Mouse (Mus musculus) right cerebral cortex, postnatal 36 days (tissue): ENCODE results near the gene Rpl24.
A peak's percentile ranks its signal among the peaks of the same experiment; 100 is the strongest.

Source experiments
- DNase-seq, 2 experiments: peaks; one replicate each; pipeline ENCODE4 v3.0.0; 2022; ENCODE audit warnings: low spot score in 2 of 2, mixed read lengths in 1 of 2

Rpl24 gene

DNA sequence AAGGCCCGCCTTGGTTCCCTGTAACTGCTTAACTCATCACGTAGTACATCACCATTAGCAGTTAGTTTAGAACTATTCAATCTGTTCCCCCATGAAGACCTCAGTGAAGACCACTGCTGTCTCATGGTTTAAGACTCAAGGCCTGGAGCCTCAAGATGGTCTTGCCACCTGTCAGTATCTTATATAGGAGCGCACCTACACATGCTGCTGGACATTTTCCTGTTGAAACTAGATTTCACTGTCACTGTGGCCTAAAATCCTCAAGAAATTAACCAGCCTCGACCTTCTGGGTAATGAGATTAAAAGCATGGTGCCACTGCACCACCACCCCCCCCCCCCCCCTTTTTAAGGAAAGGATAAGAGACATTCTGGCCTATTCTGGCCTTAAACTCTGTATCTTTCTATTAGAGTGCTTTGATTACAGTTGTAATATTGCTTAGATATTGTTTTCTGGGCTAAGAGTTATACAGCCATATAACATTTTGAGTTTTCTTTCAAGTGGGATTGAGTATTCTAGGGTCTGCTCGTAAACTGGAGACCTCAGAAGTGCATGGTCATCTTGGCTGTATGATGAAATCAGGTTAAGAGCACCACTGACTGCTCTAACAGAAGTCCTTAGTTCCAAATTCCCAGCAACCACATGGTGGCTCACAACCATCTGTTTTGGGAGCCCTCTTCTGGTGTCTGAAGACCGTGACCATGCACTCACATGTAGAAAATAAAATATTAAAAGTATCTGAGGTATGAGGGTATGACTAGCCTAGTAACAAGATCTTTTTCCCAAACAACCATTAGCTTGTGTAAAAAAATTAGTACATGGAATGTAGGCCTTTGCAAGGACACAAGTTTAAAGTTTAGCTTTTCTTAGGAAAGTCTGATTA lies 5.9 kb downstream of the Rpl24 start:
- DNase-seq, result no peak

DNA sequence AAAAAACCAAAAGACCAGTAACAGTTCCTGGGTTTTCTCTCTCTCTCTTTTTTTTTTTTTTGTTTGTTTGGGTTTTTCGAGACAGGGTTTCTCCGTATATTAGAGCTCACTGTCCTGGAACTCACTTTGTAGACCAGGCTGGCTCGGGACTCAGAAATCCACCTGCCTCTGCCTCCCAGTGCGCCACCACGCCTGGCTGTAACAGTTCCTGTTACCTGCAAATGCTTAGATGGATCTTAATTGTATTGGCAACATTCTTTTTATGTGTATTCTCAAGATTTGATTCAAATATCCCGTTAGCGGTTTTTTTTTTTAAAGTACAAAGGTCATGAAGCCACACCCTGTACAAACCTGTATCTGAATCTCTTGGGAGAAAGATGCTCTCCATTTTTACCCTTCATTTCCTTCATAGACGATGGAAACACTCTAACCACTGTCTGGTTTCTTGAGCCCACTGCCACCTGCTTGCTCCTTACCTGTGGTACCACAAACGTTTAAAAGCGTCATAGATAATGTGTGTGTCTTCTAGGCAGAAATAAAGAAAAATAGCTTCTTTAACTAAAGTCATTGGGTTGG lies 6.6 kb downstream of the Rpl24 start:
- no peak for DNase-seq

DNA sequence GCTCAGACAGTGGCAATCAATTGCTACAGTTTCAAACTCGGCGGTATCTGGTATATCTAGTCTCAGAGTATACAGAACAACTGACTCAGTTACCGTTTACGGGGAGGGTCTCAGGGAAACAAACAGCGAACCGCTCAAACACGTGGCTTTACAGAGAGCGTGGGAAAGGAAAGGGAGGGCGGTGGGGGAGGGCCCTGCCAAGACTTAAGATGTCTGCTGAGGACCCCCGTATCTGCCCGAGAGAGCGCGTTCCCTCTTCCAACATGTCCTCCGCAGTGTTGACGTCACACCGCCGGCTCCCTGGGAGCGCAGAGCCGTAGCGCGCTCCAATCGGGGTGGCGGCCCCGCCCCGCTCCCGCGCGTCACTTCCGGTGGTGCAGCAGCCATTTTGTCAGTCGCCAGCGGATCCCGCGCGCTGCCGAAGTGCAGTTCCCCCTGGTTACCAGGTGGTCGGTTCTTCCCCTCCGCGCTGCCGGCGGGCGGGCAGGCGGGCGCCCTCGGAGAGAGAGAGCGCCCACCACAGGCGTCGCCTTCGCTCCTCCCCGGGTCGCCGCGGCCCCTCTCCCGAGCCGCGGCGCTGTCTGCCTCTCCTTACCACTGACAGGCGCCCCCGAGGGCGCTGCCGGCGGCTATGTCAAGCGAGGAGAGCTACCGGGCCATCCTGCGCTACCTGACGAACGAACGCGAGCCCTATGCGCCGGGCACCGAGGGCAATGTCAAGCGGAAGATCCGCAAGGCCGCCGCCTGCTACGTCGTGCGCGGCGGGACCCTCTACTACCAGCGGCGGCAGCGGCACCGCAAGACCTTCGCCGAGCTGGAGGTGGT lies 7.6 kb downstream of the Rpl24 start, which contains the start of gene Zbtb11:
Gene Zbtb11 (plus strand): TSS at position 453 of the 825 bp plus-strand sequence.
- DNase-seq, result peak; percentile 98

DNA sequence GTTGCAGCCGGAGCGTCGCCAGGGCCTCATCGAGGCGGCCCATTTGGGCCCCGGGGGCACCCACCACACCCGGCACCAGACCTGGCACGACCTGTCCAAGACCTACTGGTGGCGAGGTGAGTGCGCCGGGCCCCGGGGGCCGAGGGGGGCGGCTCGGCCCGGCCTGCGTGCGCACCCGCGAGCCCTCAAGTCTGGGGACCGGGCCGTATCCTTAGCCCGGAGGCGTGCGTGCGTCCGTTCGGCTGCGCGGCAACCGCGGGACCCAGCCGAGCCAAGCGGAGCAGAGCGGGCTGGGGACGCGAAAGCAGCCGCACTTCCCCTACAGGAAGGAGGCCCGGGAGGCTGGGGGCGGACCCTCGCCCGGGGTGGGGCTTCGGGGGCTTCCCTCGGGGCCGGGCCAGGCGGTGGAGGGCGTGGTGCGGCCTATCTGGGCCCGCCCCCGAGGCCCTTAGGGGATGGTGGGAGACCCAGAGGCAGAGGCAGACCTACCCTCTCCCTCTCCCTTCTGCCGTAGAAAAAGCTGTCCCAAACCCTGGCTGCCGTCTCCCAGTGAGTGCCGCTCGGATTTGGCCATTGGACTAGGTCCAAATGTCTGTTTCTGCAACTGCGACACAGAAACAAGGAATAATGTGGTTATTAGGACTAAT lies 8.3 kb downstream of the Rpl24 start:
- DNase-seq, result peak; percentile 67 to 75

DNA sequence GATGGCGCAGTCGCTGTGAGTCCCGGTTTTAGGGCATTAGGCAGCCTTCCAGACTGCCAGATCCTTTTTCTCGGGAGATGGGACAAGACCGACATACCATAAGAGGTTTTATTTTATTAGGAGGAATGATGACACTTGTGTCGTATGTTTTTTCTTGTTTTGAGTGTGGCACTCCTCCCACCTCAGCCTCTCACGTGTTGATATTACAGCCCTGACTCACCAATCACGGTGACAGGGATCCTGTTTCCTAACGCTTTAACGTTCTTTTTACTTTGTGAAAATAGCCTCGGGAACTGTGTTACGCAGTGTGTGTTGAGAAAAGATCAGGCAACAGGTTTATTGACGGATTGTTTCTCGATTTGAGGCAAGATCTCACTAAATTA lies 8.8 kb downstream of the Rpl24 start:
- no peak for DNase-seq

DNA sequence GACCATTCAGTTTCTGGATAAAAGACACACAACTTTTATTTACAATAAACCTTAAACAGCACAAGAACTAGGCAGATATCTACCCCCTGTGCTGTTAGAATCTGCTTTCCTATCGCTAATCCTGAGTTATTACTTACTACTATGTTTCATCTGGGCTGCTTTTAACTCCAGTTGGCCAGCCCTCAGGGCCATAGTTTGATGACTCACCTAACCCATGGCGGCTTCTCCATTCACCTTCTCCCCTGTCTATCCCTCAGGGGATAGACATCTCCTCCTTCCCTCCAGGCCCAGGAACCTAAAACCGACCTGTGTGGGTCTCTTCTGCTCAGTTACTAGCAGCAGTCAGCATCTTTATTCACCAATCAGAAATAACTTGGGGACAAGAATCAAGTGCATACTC lies 19.9 kb downstream of the Rpl24 start:
- no peak for DNase-seq

DNA sequence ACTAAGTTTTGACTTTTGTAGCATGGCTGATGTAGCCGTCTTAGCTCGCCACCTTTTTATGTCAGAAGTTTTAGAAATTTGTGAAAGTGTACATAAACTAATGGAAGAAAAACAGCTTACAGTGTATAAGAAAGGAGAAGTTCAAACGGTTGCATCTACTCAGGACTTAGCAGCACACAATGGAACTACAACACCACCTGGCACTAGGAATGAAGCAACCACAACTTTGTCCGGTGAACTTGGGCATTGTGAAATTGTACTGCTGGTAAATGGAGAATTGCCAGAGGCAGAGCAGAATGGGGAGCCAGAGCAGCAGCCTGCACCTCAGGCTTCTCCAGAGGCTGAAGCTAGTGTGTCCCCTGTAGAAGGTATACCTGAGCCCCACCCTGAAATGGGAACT lies 24.2 kb downstream of the Rpl24 start:
- DNase-seq, result no peak

DNA sequence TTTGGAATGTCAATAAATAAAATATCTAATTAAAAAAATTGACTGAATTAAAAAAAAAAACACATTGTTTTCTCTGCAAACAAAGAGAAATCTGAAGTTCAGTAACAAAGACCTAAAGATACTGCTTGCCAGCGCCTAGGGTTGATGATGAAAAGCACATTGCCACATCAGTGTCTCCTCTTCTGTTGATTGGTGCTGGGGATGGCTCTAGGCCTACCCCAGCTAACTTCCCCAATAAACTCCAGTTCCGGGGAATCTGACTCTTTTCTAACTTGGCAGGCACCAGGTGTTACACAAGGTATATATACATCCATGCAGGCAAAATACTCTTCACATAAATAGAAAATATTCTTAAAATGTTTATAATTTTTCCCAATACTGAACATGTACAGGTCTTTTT lies 28.2 kb downstream of the Rpl24 start:
- no peak for DNase-seq

DNA sequence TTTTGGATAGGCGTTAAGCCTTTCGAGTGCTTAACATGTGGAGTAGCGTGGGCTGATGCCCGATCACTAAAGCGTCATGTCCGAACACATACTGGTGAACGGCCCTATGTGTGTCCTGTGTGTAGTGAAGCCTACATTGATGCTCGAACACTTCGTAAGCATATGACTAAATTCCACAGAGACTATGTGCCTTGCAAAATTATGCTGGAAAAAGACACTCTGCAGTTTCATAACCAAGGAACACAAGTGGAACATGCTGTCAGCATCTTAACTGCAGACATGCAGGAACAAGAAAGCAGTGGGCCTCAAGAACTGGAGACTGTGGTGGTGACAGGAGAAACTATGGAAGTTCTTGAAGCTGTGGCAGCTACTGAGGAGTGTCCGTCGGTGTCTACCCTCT lies 40.7 kb downstream of the Rpl24 start:
- DNase-seq, result no peak

DNA sequence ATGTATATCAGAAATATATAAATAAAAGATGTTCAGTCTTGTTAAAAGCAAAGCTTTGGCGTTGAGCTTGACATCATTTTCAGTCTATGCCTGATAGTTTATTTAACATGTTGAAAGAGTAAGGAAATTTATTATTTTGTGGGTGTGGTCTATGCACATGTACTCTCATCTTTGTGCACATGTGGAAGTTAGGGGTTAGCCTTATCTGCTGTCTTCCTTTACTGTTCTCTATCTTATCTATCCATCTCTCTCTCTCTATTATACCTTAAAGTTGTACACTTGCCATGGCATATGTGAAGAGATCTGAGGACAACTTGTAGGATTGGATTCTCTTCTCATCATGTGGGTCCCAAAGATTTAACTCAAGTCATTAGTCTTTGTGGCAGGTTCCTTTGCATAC lies 42.8 kb downstream of the Rpl24 start:
- no peak for DNase-seq

DNA sequence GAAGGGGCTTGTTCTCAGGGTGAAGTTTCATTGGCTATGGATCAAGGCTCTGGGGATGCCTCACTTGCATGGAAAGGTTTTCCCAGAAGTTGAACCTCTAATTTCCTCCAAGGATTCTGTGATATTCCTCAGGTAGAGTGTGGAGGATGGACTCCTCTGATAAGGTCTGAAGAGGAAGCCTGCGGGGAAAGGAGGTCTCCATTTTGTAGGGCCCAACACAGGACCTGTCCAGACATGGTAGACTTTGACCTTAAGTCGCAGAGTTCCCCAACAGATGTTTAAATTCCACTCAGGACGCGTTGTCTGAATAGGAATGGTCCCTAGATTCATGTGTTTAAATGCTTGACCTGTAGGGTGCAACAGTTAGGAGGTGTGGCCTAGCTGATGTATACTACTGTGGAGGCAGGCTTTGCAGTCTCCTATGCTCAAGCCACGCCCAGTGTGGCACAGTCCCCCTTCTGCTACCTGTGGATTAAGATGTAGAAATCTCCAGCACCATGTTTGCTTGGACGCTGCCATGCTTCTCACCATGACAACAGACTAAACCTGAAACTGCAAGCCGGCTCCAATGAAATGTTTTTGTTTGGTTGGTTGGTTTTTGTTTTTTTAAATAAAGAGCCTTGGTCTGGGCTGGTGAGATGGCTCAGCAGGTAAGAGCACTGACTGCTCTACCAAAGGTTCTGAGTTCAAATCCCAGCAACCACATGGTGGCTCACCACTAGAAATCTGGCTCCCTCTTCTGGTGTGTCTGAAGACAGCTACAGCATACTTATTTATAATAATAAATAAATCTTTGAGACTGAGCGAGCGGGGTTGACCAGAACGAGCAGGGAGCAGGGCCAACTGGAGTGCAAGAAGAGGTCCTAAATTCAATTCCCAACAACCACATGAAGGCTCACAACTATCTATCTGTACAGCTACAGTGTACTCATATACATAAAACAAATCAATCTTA lies 47.0 kb downstream of the Rpl24 start:
- DNase-seq, result no peak

DNA sequence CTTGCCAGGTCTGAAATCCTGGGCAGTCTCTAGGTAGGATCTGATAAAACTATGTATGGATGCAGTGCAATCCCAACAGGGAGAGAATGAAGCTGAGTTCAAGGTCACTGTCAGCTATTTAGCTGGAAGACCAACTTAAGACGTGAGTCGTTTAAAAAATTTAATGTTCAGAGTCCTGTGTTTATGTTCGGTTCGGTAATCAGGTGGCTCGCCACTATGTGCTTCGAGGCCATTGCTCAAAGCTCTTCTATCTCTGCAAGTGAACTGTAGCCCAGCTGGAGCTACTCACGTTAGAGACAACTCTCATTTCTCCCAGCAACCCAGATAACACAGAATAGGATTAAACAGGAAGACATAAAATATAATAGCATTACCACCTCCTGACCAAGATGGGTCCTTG lies 48.0 kb downstream of the Rpl24 start:
- DNase-seq, result no peak

DNA sequence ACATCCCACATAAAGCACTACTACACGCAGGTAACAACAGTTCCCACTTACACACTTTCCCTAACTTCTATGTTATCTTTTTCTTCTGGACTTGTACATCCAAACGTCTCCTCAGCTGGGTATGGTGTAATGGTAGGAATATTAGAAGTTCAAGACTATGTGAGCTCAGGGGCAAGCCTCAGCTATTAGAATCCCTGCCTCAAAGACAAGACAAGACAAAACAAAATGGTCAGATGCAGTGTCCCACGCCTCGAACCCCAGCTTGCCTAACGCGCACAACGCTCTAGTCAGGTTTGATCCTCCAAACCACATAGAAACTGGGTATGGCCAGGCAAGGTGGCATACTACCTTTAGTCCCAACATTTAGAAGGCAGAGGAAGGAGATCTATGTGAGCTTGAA lies 53.6 kb downstream of the Rpl24 start:
- DNase-seq, result no peak
